Mouse (Mus musculus): ENCODE results near the gene Avil.
"Not testable (repeated sequence)": the region's sequence is repeated elsewhere in the genome, so short reads cannot be mapped to it uniquely, and the experiment has no call there.

Gene Avil

GRCm38 (mm10) chr10:127061513-127061912 is 61.0 kb downstream of the Avil start:
- no peak for DNase-seq

DNA sequence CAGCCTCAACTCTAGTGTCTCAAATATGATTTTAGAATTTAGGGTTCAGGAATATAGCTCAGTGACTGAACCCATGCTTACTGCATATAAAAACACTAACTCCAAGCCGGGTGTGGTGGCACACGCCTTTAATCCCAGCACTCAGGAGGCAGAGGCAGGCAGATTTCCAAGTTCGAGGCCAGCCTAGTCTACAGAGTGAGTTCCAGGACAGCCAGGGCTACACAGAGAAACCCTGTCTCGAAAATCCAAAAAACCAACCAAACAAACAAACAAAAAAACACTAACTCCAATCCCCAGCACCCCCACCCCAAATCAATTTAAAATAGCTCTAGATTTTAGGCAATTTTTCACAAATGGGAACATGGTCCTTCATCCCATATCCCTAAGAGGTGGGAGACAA is 61.6 kb downstream of the Avil start:
- not testable (repeated sequence) for DNase-seq

DNA sequence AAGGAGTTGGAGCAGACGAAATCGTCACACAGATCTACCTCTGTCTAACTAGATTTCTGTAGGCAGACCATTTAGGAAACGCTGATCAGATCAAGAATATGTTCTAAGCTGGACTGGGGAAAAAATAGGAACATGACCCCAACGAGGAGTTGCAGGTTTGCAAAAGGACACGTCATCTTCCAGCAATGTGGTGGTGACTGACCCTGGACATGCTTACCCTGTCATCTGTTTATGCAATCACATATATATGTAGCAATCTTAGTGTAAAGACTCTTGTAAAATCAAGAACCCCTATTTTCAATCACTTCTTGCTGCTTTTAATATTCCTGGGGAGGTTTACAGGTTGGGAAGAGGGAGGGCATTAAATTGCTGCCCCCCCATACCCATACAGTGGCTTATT is 62.0 kb downstream of the Avil start:
- no peak for DNase-seq

GRCm38 (mm10) chr10:127063239-127063872 is 62.8 kb downstream of the Avil start, which contains the start of gene Cdk4:
Gene Cdk4, plus strand, starts transcription at chr10:127063534.
- peak; percentile 97 for DNase-seq

DNA sequence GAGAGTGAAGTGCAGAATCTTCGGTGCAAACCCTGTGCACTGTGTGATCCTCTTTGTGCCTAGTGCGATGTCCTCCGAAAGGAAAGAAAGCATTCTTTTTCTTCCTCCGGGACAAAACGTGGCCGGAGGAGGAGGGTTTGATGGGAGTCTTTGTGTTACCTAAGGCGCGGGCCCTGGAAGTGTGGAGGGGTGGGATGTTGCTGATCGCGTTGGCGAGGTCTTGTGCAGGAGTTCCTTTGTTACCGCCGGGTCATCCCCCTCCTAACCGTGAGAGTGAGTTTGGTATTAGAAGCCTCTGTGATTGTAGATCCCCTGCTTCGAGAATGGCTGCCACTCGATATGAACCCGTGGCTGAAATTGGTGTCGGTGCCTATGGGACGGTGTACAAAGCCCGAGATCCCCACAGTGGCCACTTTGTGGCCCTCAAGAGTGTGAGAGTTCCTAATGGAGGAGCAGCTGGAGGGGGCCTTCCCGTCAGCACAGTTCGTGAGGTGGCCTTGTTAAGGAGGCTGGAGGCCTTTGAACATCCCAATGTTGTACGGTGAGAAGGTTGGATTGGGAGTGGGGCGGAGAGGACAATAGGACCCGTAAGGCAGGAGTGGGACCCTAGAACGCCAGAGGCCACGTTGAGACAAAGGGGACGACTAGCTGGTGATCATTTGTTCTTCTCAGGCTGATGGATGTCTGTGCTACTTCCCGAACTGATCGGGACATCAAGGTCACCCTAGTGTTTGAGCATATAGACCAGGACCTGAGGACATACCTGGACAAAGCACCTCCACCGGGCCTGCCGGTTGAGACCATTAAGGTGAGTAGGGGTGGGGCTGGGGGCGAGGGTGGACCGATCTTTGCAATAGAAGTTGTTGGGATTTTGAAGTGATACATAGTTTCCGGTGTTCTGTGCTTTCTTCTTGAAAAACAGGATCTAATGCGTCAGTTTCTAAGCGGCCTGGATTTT is 63.7 kb downstream of the Avil start:
- peak; percentile 33 for DNase-seq

GRCm38 (mm10) chr10:127065981-127066380 is 65.5 kb downstream of the Avil start:
- no peak for DNase-seq

DNA sequence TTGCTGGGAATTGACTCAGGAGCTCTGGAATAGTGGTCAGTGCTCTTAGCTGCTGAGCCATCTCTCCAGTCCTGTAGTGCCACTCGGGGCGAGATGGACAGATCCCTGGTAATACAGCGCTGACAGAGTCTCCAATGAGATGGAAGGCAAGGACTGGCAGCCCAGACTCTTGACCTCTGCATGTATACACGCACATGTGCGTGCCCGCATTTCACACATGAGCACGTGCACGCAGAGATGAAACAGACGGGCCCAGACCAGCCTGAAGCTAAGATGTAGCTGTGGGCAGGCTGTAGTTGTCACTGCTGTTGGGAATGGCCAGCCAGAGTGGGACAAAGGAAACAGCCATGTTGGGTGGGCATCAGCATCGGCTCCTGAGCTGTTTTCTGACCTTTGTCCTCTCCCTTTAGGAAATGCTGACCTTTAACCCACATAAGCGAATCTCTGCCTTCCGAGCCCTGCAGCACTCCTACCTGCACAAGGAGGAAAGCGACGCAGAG is 66.1 kb downstream of the Avil start:
- DNase-seq, result no peak

- no peak for DNase-seq
Measured at GRCm38 (mm10) chr10:127068360-127069038, 68.0 kb downstream of the Avil start.

DNA sequence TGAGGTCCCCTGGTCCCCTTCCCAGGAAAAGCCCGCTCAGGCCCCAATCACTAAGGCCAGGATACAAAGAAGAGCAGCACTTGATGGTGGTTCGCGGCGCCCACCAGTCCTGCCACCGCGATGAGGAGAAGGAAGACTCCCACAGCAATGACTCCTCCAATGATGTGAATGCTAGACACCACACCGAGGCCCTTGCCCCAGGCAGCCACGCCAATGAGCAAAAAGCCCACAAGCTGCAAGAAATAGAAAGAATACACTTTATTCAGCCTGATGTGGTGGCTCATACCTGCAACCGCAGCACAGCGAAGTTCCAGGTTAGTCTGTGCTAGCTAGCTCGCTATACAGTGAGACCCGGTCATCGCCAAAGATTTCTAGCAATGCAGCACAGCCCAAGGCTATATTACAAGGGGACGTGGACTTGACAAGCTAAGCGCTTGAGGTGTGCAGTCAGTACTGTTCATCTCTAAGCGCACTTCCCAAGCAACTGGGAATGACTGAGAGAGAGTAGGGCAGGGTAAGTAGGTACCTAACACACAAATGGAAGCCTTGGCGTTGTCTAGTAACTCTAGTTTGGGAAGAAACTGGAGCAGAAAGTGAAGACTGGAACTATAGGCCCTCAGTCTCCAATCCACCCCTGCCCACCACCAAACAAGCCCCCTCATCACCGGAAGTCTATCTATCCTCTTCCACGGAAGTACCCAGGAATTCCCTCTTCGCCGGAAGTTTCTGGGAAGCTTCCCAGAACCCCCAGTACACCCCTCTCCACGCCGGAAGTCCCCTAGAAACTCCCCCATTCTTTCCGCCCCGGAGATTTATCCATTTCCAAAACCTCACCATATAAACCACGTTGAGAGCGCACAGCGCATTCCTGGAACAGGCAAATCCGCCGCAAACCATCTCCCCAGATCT is 69.0 kb downstream of the Avil start:
- DNase-seq, result no peak
